Mouse (Mus musculus): ENCODE data around the gene Tenm4. TPM values are rescaled to one million over a fixed set of nuclear protein-coding genes. Genes with fewer than 3 reads are reported as not detected.

The Tenm4 gene
- total and polyA plus RNA-seq, 3 experiments = 0.03 to 0.26 (median 0.04) TPM

GRCm38 (mm10) chr7:96814581-96814980, 643.5 kb downstream of the Tenm4 start (continued):
- TF ChIP-seq SIN3A (IDR thresholded peaks at IDR 0.05; ENCODE audit: low read length) = no peak
- no peak for TF ChIP-seq NELFE (IDR thresholded peaks at IDR 0.05; ENCODE audit: low read depth, low read length)
- TF ChIP-seq PAX5 (IDR thresholded peaks at IDR 0.05; ENCODE audit: low read length) = no peak
- no peak for TF ChIP-seq HCFC1 (IDR thresholded peaks at IDR 0.05; ENCODE audit: low read depth, low read length)
- no peak for TF ChIP-seq USF1 (IDR thresholded peaks at IDR 0.05; ENCODE audit: low read depth, low read length)
- TF ChIP-seq MYC (IDR thresholded peaks at IDR 0.05; ENCODE audit: low read depth, low read length) = no peak
- no peak for TF ChIP-seq MXI1 (IDR thresholded peaks at IDR 0.05; ENCODE audit: low read depth, low read length)
- TF ChIP-seq TBP (conservative IDR thresholded peaks at IDR 0.05; ENCODE audit: low read depth, low read length) = no peak
- TF ChIP-seq NRF1 (IDR thresholded peaks at IDR 0.05; ENCODE audit: low read depth, low read length) = no peak
- TF ChIP-seq KAT2A (IDR thresholded peaks at IDR 0.05; ENCODE audit: insufficient replicate concordance, low read length) = no peak
- TF ChIP-seq POLR2A (IDR thresholded peaks at IDR 0.05; ENCODE audit: low read depth, low read length) = no peak
- no peak for TF ChIP-seq CHD2 (IDR thresholded peaks at IDR 0.05; ENCODE audit: low read length)
- peak; percentile 76; the same call in 1 of the 2 replicates for TF ChIP-seq EP300 (IDR thresholded peaks at IDR 0.05; ENCODE audit: low read length)
- TF ChIP-seq MAX (IDR thresholded peaks at IDR 0.05; ENCODE audit: low read length) = no peak
- peak; percentile 75 for TF ChIP-seq JUN (IDR thresholded peaks at IDR 0.05; ENCODE audit: insufficient read depth, low read depth, low read length)
- no peak for TF ChIP-seq RCOR1 (conservative IDR thresholded peaks at IDR 0.05; ENCODE audit: low read depth, low read length)
- TF ChIP-seq ZMIZ1 (IDR thresholded peaks at IDR 0.05; ENCODE audit: low read depth, low read length) = no peak
- TF ChIP-seq ZNF384 (IDR thresholded peaks at IDR 0.05; ENCODE audit: low read depth, low read length) = no peak; the same call in 1 of the 2 replicates

GRCm38 (mm10) chr7:96817030-96817674, 646.1 kb downstream of the Tenm4 start:
- H3K36me3 ChIP-seq (replicated peaks in 1 of 2; ENCODE audit: control insufficient read depth in 1 of 2, insufficient read depth in 1 of 2, low read length in 1 of 2) = no peaks in the 10 kb centered on the region
- in situ Hi-C loops (cut with MboI; ENCODE audit: low pct_ligation_motif_present, low pct_unique_long_range_greater_than_20kb, low sequenced_read_pairs) = no loop called here
- H3K9me3 ChIP-seq (replicated peaks; ENCODE audit: low read length) = peaks cover 4% of the 10 kb centered on the region
- peaks cover 20 to 62% of the 10 kb centered on the region in 2 experiments for H3K4me1 ChIP-seq (ENCODE audit: control insufficient read depth in 1 of 2, insufficient read depth in 2 of 2)
- peak overlapping the region; percentile 79 for H3K27ac ChIP-seq (ENCODE audit: insufficient read depth, low read depth)
- H3K79me2 ChIP-seq (replicated peaks; ENCODE audit: control insufficient read depth, extremely low read depth, insufficient read depth, poor library complexity, severe bottlenecking) = no peaks in the 10 kb centered on the region
- dilution Hi-C loops (cut with MboI; ENCODE audit: extremely low pct_ligation_motif_present, extremely low pct_unique_long_range_greater_than_20kb, low sequenced_read_pairs) = no loop called here
- peak overlapping the region; percentile 80 for H3K9ac ChIP-seq (ENCODE audit: insufficient read depth, low read depth)
- TF ChIP-seq KAT2A (IDR thresholded peaks at IDR 0.05; ENCODE audit: insufficient replicate concordance, low read length) (no peak), GABPA (IDR thresholded peaks at IDR 0.05; ENCODE audit: insufficient replicate concordance, low read depth, low read length) (no peak), IRF4 (IDR thresholded peaks at IDR 0.05; ENCODE audit: low read depth, low read length) (peak; percentile 13; the same call in 1 of the 2 replicates), USF1 (IDR thresholded peaks at IDR 0.05; ENCODE audit: low read depth, low read length) (no peak), CHD1 (IDR thresholded peaks at IDR 0.05; ENCODE audit: low read depth, low read length) (no peak), CHD2 (IDR thresholded peaks at IDR 0.05; ENCODE audit: low read length) (0 out of 2 replicates have a peak, but pooled peaks have one; percentile 35), TCF12 (IDR thresholded peaks at IDR 0.05; ENCODE audit: low read depth, low read length) (peak; percentile 40; the same call in 1 of the 2 replicates), MAX (IDR thresholded peaks at IDR 0.05; ENCODE audit: low read length) (no peak), ZC3H11A (IDR thresholded peaks at IDR 0.05; ENCODE audit: low read depth, low read length) (no peak), ELF1 (IDR thresholded peaks at IDR 0.05; ENCODE audit: low read depth, low read length) (0 out of 2 replicates have a peak, but pooled peaks have one; percentile 47), ETS1 (conservative IDR thresholded peaks at IDR 0.05; ENCODE audit: low read depth, low read length) (peak; percentile 38; the same call in 1 of the 2 replicates), UBTF (IDR thresholded peaks at IDR 0.05; ENCODE audit: low read depth, low read length) (no peak), MEF2A (IDR thresholded peaks at IDR 0.05; ENCODE audit: borderline replicate concordance, low read depth, low read length) (peak; percentile 56; the same call in 1 of the 2 replicates)
- peak overlapping the region; percentile 76; the same call in 1 of the 2 replicates for H3K4me2 ChIP-seq (ENCODE audit: insufficient read depth, low read depth, poor library complexity, severe bottlenecking)
- H3K27me3 ChIP-seq (replicated peaks) = no peaks in the 10 kb centered on the region
- H3K4me3 ChIP-seq (replicated peaks in 1 of 3; ENCODE audit: low read depth in 2 of 3, low read length in 2 of 3, poor library complexity in 1 of 3) = peak overlapping the region in 1 of 3 experiments; percentile 29
- peak; percentile 58 for DNase-seq (ENCODE audit: extremely low read depth)

All from CH12.LX (cell line).